Mouse (Mus musculus): ENCODE measurements at regions not wholly inside any gene's neighbourhood (a gene's known extent, or its start where the extent isn't known, plus 50 kb on each side); places are given as distances from the start of the nearest gene placed in this dataset.
A peak's percentile ranks its signal among the peaks of the same experiment; 100 is the strongest.

- Histone ChIP-seq H3K27me3 (ENCODE audit: control insufficient read depth, insufficient read depth, low read length) (no peaks in the 10 kb centered on the region), H3K27ac (ENCODE audit: low read depth, low read length) (no peak overlapping the region), H3K9ac (ENCODE audit: low read length) (no peak overlapping the region), H3K36me3 (ENCODE audit: control insufficient read depth, insufficient read depth, low read length) (no peaks in the 10 kb centered on the region), H3K4me1 (ENCODE audit: control insufficient read depth, insufficient read depth, low read length) (no peaks in the 10 kb centered on the region), H3K4me3 (ENCODE audit: low read depth, low read length) (no peak overlapping the region), H3K4me2 (ENCODE audit: low read depth) (no peak overlapping the region), H3K9me3 (ENCODE audit: control insufficient read depth, low read length) (no peaks in the 10 kb centered on the region)
- no peak for ATAC-seq (ENCODE audit: insufficient read depth, low FRiP score, low TSS enrichment)
- no peak for DNase-seq (ENCODE audit: low spot score)
- WGBS = 79% methylated on average over 1 of the region's 1 CpGs
Observed at GRCm38 (mm10) chr10:96787572-96787946, 170.8 kb downstream of the Btg1 start.

GRCm38 (mm10) chr10:96788352-96789016 is 171.7 kb downstream of the Btg1 start:
- ATAC-seq (ENCODE audit: insufficient read depth, low FRiP score, low TSS enrichment) = no peak
- WGBS = 84% methylated on average over 8 of the region's 8 CpGs
- no peak overlapping the region for H3K9ac ChIP-seq (ENCODE audit: low read length)
- DNase-seq (ENCODE audit: low spot score) = no peak
- H3K9me3 ChIP-seq (ENCODE audit: control insufficient read depth, low read length) = no peaks in the 10 kb centered on the region
- H3K27me3 ChIP-seq (ENCODE audit: control insufficient read depth, insufficient read depth, low read length) = no peaks in the 10 kb centered on the region
- no peak overlapping the region for H3K4me2 ChIP-seq (ENCODE audit: low read depth)
- H3K4me1 ChIP-seq (ENCODE audit: control insufficient read depth, insufficient read depth, low read length) = no peaks in the 10 kb centered on the region
- no peak overlapping the region for H3K27ac ChIP-seq (ENCODE audit: low read depth, low read length)
- no peak overlapping the region for H3K4me3 ChIP-seq (ENCODE audit: low read depth, low read length)
- H3K36me3 ChIP-seq (ENCODE audit: control insufficient read depth, insufficient read depth, low read length) = no peaks in the 10 kb centered on the region

GRCm38 (mm10) chr10:96797116-96797515 is 180.3 kb downstream of the Btg1 start:
- Histone ChIP-seq H3K27ac (ENCODE audit: low read depth, low read length) (no peak overlapping the region), H3K9me3 (ENCODE audit: control insufficient read depth, low read length) (no peaks in the 10 kb centered on the region), H3K9ac (ENCODE audit: low read length) (no peak overlapping the region), H3K36me3 (ENCODE audit: control insufficient read depth, insufficient read depth, low read length) (no peaks in the 10 kb centered on the region), H3K4me1 (ENCODE audit: control insufficient read depth, insufficient read depth, low read length) (no peaks in the 10 kb centered on the region), H3K4me3 (ENCODE audit: low read depth, low read length) (no peak overlapping the region), H3K4me2 (ENCODE audit: low read depth) (no peak overlapping the region), H3K27me3 (ENCODE audit: control insufficient read depth, insufficient read depth, low read length) (no peaks in the 10 kb centered on the region)
- no peak for ATAC-seq (ENCODE audit: insufficient read depth, low FRiP score, low TSS enrichment)
- 84% methylated on average over 6 of the region's 6 CpGs for WGBS
- DNase-seq (ENCODE audit: low spot score) = no peak

GRCm38 (mm10) chr10:96800801-96801200 is 184.0 kb downstream of the Btg1 start:
- H3K4me3 ChIP-seq (ENCODE audit: low read depth, low read length) = no peak overlapping the region
- H3K36me3 ChIP-seq (ENCODE audit: control insufficient read depth, insufficient read depth, low read length) = no peaks in the 10 kb centered on the region
- H3K4me1 ChIP-seq (ENCODE audit: control insufficient read depth, insufficient read depth, low read length) = peaks cover 7% of the 10 kb centered on the region; the same call in 1 of the 2 replicates
- no peak overlapping the region for H3K4me2 ChIP-seq (ENCODE audit: low read depth)
- 84% methylated on average over 3 of the region's 3 CpGs for WGBS
- ATAC-seq (ENCODE audit: insufficient read depth, low FRiP score, low TSS enrichment) (no peak), DNase-seq (ENCODE audit: low spot score) (no peak)
- H3K9ac ChIP-seq (ENCODE audit: low read length) = no peak overlapping the region
- no peaks in the 10 kb centered on the region for H3K9me3 ChIP-seq (ENCODE audit: control insufficient read depth, low read length)
- H3K27ac ChIP-seq (ENCODE audit: low read depth, low read length) = no peak overlapping the region
- no peaks in the 10 kb centered on the region for H3K27me3 ChIP-seq (ENCODE audit: control insufficient read depth, insufficient read depth, low read length)

- ATAC-seq (ENCODE audit: insufficient read depth, low FRiP score, low TSS enrichment) (peak; percentile 49), DNase-seq (ENCODE audit: low spot score) (no peak)
- WGBS = 15% methylated on average over 7 of the region's 7 CpGs
Observed at GRCm38 (mm10) chr10:96804030-96804784, 187.4 kb downstream of the Btg1 start.

GRCm38 (mm10) chr10:96806579-96806978 is 189.8 kb downstream of the Btg1 start:
- WGBS = 83% methylated on average over 5 of the region's 7 CpGs
- Histone ChIP-seq H3K4me2 (ENCODE audit: low read depth) (no peak overlapping the region), H3K4me1 (ENCODE audit: control insufficient read depth, insufficient read depth, low read length) (peaks cover 7% of the 10 kb centered on the region; the same call in 1 of the 2 replicates), H3K9me3 (ENCODE audit: control insufficient read depth, low read length) (no peaks in the 10 kb centered on the region), H3K36me3 (ENCODE audit: control insufficient read depth, insufficient read depth, low read length) (no peaks in the 10 kb centered on the region), H3K27ac (ENCODE audit: low read depth, low read length) (no peak overlapping the region), H3K9ac (ENCODE audit: low read length) (no peak overlapping the region), H3K27me3 (ENCODE audit: control insufficient read depth, insufficient read depth, low read length) (no peaks in the 10 kb centered on the region), H3K4me3 (ENCODE audit: low read depth, low read length) (no peak overlapping the region)
- DNase-seq (ENCODE audit: low spot score) = no peak
- no peak for ATAC-seq (ENCODE audit: insufficient read depth, low FRiP score, low TSS enrichment)

More at GRCm38 (mm10) chr10:96804030-96804784, 187.4 kb downstream of the Btg1 start:
- Histone ChIP-seq H3K9me3 (ENCODE audit: control insufficient read depth, low read length) (no peaks in the 10 kb centered on the region), H3K4me1 (ENCODE audit: control insufficient read depth, insufficient read depth, low read length) (peaks cover 7% of the 10 kb centered on the region; the same call in 1 of the 2 replicates), H3K36me3 (ENCODE audit: control insufficient read depth, insufficient read depth, low read length) (no peaks in the 10 kb centered on the region), H3K4me2 (ENCODE audit: low read depth) (no peak overlapping the region), H3K27me3 (ENCODE audit: control insufficient read depth, insufficient read depth, low read length) (no peaks in the 10 kb centered on the region), H3K4me3 (ENCODE audit: low read depth, low read length) (no peak overlapping the region), H3K9ac (ENCODE audit: low read length) (no peak overlapping the region), H3K27ac (ENCODE audit: low read depth, low read length) (peak overlapping the region; percentile 49; the same call in 1 of the 2 replicates)

GRCm38 (mm10) chr10:96821852-96822251 is 205.0 kb downstream of the Btg1 start:
- no peaks in the 10 kb centered on the region for H3K4me1 ChIP-seq (ENCODE audit: control insufficient read depth, insufficient read depth, low read length)
- no peak overlapping the region for H3K9ac ChIP-seq (ENCODE audit: low read length)
- DNase-seq (ENCODE audit: low spot score) (no peak), ATAC-seq (ENCODE audit: insufficient read depth, low FRiP score, low TSS enrichment) (no peak)
- no peaks in the 10 kb centered on the region for H3K36me3 ChIP-seq (ENCODE audit: control insufficient read depth, insufficient read depth, low read length)
- no peak overlapping the region for H3K27ac ChIP-seq (ENCODE audit: low read depth, low read length)
- 91% methylated on average over 1 of the region's 1 CpGs for WGBS
- no peak overlapping the region for H3K4me2 ChIP-seq (ENCODE audit: low read depth)
- H3K4me3 ChIP-seq (ENCODE audit: low read depth, low read length) = no peak overlapping the region
- H3K27me3 ChIP-seq (ENCODE audit: control insufficient read depth, insufficient read depth, low read length) = no peaks in the 10 kb centered on the region
- no peaks in the 10 kb centered on the region for H3K9me3 ChIP-seq (ENCODE audit: control insufficient read depth, low read length)

GRCm38 (mm10) chr10:96822344-96823335 is 205.8 kb downstream of the Btg1 start:
- Histone ChIP-seq H3K4me1 (ENCODE audit: control insufficient read depth, insufficient read depth, low read length) (no peaks in the 10 kb centered on the region), H3K4me3 (ENCODE audit: low read depth, low read length) (no peak overlapping the region), H3K4me2 (ENCODE audit: low read depth) (no peak overlapping the region), H3K27ac (ENCODE audit: low read depth, low read length) (no peak overlapping the region), H3K36me3 (ENCODE audit: control insufficient read depth, insufficient read depth, low read length) (no peaks in the 10 kb centered on the region), H3K9me3 (ENCODE audit: control insufficient read depth, low read length) (no peaks in the 10 kb centered on the region), H3K27me3 (ENCODE audit: control insufficient read depth, insufficient read depth, low read length) (no peaks in the 10 kb centered on the region), H3K9ac (ENCODE audit: low read length) (no peak overlapping the region)
- WGBS = 60% methylated on average over 7 of the region's 7 CpGs
- no peak for DNase-seq (ENCODE audit: low spot score)
- ATAC-seq (ENCODE audit: insufficient read depth, low FRiP score, low TSS enrichment) = no peak
